Mouse (Mus musculus) CH12.LX (cell line): Measurements from ENCODE around the gene Casp14.
"Not testable (repeated sequence)": the region's sequence is repeated elsewhere in the genome, so short reads cannot be mapped to it uniquely, and the experiment has no call there.

Experiments
- CHD2 ChIP-seq: IDR thresholded peaks from 2 replicates; pipeline ENCODE4 v1.6.1; 2011; ENCODE audit warnings: low read length, improper control_type of control experiment
- CTCF ChIP-seq, 2 experiments: IDR thresholded peaks in 1 of 2; conservative IDR thresholded peaks in 1 of 2; 2 replicates each; pipeline ENCODE4 v1.5.1; 2011 to 2012; ENCODE audit warnings: low read depth in 2 of 2, low read length in 2 of 2, improper control_type of control experiment in 1 of 2, inconsistent platforms in 1 of 2, mild to moderate bottlenecking in 1 of 2, moderate library complexity in 1 of 2
- EP300 ChIP-seq: IDR thresholded peaks from 2 replicates; pipeline ENCODE4 v1.6.1; 2011; ENCODE audit warnings: low read length, improper control_type of control experiment
- KAT2A ChIP-seq: IDR thresholded peaks from 2 replicates; pipeline ENCODE4 v1.6.1; 2012; ENCODE audit warnings: low read length, improper control_type of control experiment, inconsistent platforms; ENCODE audit not compliant: insufficient replicate concordance
- MAFK ChIP-seq: IDR thresholded peaks from 2 replicates; pipeline ENCODE4 v1.6.1; 2011; ENCODE audit warnings: low read length, improper control_type of control experiment; ENCODE audit not compliant: insufficient replicate concordance
- MAX ChIP-seq: IDR thresholded peaks from 2 replicates; pipeline ENCODE4 v1.6.1; 2011; ENCODE audit warnings: low read length, improper control_type of control experiment
- NRF1 ChIP-seq: IDR thresholded peaks from 2 replicates; pipeline ENCODE4 v1.6.1; 2014; ENCODE audit warnings: low read depth, mild to moderate bottlenecking, inconsistent platforms, low read length, improper control_type of control experiment, moderate library complexity
- POLR2A ChIP-seq: IDR thresholded peaks from 2 replicates; pipeline ENCODE4 v1.6.1; 2011; ENCODE audit warnings: low read depth, mild to moderate bottlenecking, improper control_type of control experiment, low read length
- POLR2AphosphoS2 ChIP-seq: IDR thresholded peaks from 2 replicates; pipeline ENCODE4 v1.6.1; 2011; ENCODE audit warnings: low read depth, low read length, improper control_type of control experiment
- SIN3A ChIP-seq: IDR thresholded peaks from 2 replicates; pipeline ENCODE4 v1.6.1; 2012; ENCODE audit warnings: low read length, improper control_type of control experiment, inconsistent platforms
- TBP ChIP-seq: conservative IDR thresholded peaks from 2 replicates; pipeline ENCODE4 v1.6.1; 2011; ENCODE audit warnings: low read depth, low read length, improper control_type of control experiment
- UBTF ChIP-seq: IDR thresholded peaks from 2 replicates; pipeline ENCODE4 v1.6.1; 2012; ENCODE audit warnings: low read depth, mild to moderate bottlenecking, inconsistent platforms, low read length, improper control_type of control experiment, moderate library complexity
- ZC3H11A ChIP-seq: IDR thresholded peaks from 2 replicates; pipeline ENCODE4 v1.6.1; 2012; ENCODE audit warnings: low read depth, mild to moderate bottlenecking, inconsistent platforms, low read length, improper control_type of control experiment

DNA sequence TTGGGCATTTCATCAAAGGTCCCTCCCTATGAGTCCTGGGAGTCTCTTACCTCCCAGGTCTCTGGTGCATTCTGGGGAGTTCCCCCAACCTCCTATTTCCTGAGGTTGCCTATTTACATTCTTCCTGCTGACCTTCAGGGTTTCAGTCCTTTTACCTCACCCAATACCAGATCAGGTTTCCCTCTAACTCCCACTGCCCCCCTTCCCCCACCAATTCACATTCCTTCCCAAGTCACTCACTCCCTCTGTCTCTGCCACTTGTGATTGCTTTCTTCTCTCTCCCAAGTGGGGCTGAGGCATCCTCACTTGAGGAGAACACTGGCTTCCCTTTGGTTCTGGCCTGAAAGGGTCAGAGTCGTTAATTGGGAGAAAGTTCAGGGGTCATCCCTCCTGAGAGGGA, 48.0 kb downstream of the Casp14 start:
- not testable (repeated sequence) for TF ChIP-seq CTCF (conservative IDR thresholded peaks at IDR 0.05 in 1 of 2, IDR thresholded peaks at IDR 0.05 in 1 of 2; ENCODE audit: low read depth in 2 of 2, low read length in 2 of 2); SIN3A; EP300; ZC3H11A; KAT2A; CHD2; UBTF; MAFK; TBP; POLR2A; NRF1; MAX; POLR2AphosphoS2
